Mouse (Mus musculus) intestine, embryonic 16.5 days (tissue): ENCODE results near the gene Ift46. TPM values are rescaled to one million over a fixed set of nuclear protein-coding genes. Genes with fewer than 3 reads are reported as not detected.
A peak's percentile ranks its signal among the peaks of the same experiment; 100 is the strongest.

Experiments used
- ATAC-seq: fragments of 200-750 bp; cut with Nextera tagmentation; 2 replicates; pipeline ENCODE4 v1.8.0; 2017; ENCODE audit warnings: moderate TSS enrichment, moderate library complexity
- H3K27ac ChIP-seq: fragments of 300-500 bp; sonication (generic); 2 replicates; pipeline ENCODE4 v1.5.1; 2014; ENCODE audit warnings: mild to moderate bottlenecking, low read length
- H3K27me3 ChIP-seq: fragments of 300-500 bp; sonication (generic); replicated peaks from 2 replicates; pipeline ENCODE4 v1.6.1; 2014; ENCODE audit warnings: low read length, control low read depth, mixed read lengths; ENCODE audit not compliant: control insufficient read depth, insufficient read depth
- H3K36me3 ChIP-seq: fragments of 300-500 bp; sonication (generic); 2 replicates; pipeline ENCODE4 v1.6.1; 2014; ENCODE audit warnings: low read length, control low read depth; ENCODE audit not compliant: control insufficient read depth, insufficient read depth
- H3K4me1 ChIP-seq: fragments of 300-500 bp; sonication (generic); 2 replicates; pipeline ENCODE4 v1.6.1; 2014; ENCODE audit warnings: low read length, control low read depth, mixed read lengths; ENCODE audit not compliant: control insufficient read depth, insufficient read depth
- H3K4me2 ChIP-seq: fragments of 300-500 bp; sonication (generic); 2 replicates; pipeline ENCODE4 v1.6.1; 2014; ENCODE audit warnings: low read depth, low read length, control low read depth
- H3K4me3 ChIP-seq: fragments of 300-500 bp; sonication (generic); 2 replicates; pipeline ENCODE4 v1.5.1; 2014; ENCODE audit warnings: mild to moderate bottlenecking, low read length
- H3K9ac ChIP-seq: fragments of 300-500 bp; sonication (generic); 2 replicates; pipeline ENCODE4 v1.6.1; 2014; ENCODE audit warnings: low read depth, low read length
- H3K9me3 ChIP-seq: fragments of 300-500 bp; sonication (generic); 2 replicates; pipeline ENCODE4 v1.6.1; 2016; ENCODE audit warnings: low read length, control low read depth; ENCODE audit not compliant: control insufficient read depth
- WGBS: fragments of 180-500 bp; shearing (Covaris S2); extraction: QIAGEN DNeasy Blood & Tissue Kit; methylation state at CpG from one replicate; pipeline ENCODE4 v1.1.7; 2014; 5-methylcytosine and 5-hydroxymethylcytosine counted together
- polyA plus RNA-seq: library from polyadenylated mRNA; unstranded; fragments of >200 nt; fragmentation: Nextera tagmentation; extraction: Ambion mirVana; gene quantifications from 2 replicates; pipeline ENCODE4 v1.2.1, GENCODE M21; 2015

Gene Ift46
- polyA plus RNA-seq, 1 experiment from 2014 or later, result 71.4 TPM

DNA sequence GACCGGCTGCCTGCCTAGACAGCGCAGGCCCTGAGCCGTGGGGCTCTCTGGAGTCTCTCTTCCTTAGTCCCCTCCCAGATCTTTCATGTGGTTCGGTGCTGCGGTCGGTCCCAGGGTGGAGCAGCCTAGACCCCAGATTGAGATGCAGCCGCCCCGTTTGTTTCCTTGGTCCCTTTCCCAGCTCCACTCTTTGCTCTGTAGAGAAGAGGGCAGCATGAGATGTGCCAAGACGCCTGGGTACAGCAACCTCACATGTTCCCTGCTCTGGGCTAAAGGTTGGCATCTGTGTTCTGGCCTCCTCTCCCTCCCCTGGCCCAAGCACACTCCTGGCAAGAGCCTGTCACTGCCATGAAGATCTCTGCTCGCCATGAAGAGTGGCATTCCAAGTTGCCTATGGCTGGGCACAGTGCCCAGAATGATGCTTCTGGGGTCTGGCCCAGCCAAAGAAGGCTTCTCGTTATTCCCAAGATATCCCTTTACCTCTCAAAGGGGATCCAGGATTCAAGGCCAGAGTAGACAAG, 44.1 kb upstream of the Ift46 start:
- WGBS, result 58% methylated on average over 11 of the region's 11 CpGs
- peak overlapping the region; percentile 33; the same call in 1 of the 2 replicates for H3K9ac ChIP-seq

DNA sequence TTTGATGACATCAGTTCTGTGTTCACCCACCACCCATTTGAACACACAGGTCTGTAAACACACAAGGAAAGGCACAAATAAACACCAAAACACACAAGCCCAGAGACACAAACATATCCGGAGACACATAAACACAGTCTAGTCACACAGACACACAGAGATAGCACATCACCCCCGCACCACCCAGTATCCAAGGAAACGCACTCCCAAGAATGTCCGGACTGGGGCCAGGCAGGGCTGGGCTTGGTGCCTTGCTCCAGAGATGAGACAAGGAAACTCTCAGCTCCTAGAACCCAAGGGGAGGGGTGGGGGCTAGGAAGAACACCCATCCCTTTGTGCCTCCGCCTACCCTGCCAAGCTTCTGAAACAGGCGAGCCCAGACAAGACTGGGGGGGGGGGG, 43.5 kb upstream of the Ift46 start:
- Histone ChIP-seq H3K4me2 (no peak overlapping the region), H3K9me3 (no peaks in the 10 kb centered on the region), H3K27me3 (0 out of 2 replicates have a peak, but pooled peaks cover 3% of the 10 kb centered on the region), H3K4me1 (peaks cover 33% of the 10 kb centered on the region), H3K27ac (peak overlapping the region; percentile 61), H3K9ac (no peak overlapping the region), H3K4me3 (no peak overlapping the region), H3K36me3 (no peaks in the 10 kb centered on the region)
- WGBS, result 47% methylated on average over 6 of the region's 6 CpGs
- ATAC-seq, result no peak; the same call in 1 of the 2 replicates

More for the DNA sequence above, 44.1 kb upstream of the Ift46 start:
- no peaks in the 10 kb centered on the region for H3K27me3 ChIP-seq
- H3K27ac ChIP-seq, result peak overlapping the region; percentile 61
- H3K36me3 ChIP-seq, result no peaks in the 10 kb centered on the region
- no peak for ATAC-seq
- no peak overlapping the region for H3K4me2 ChIP-seq
- peaks cover 33% of the 10 kb centered on the region for H3K4me1 ChIP-seq
- no peak overlapping the region for H3K4me3 ChIP-seq
- H3K9me3 ChIP-seq, result no peaks in the 10 kb centered on the region

DNA sequence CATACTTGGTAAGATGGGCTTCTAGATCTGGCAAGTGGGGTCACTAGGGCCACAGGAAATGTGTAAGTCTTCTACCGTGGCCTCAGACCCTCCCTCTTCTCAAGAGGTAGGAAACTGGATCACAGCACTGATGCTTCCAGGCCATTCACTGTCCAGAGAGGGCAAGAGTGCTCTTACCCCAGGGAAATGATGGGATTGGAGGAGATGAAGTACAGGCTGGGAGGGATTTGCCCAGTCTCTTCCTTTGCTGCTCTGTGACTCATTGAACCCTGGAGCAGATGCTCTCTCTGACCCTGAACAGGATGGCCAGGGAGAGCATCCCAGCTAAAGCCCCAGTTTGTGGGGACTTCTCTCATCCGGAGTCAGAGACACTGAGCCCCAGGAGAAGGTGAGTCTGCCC, 43.0 kb upstream of the Ift46 start:
- no peak for ATAC-seq
- no peak overlapping the region for H3K4me3 ChIP-seq
- H3K9me3 ChIP-seq, result no peaks in the 10 kb centered on the region
- peak overlapping the region; percentile 61 for H3K27ac ChIP-seq
- peaks cover 33% of the 10 kb centered on the region for H3K4me1 ChIP-seq
- H3K36me3 ChIP-seq, result no peaks in the 10 kb centered on the region
- no peak overlapping the region for H3K9ac ChIP-seq
- H3K4me2 ChIP-seq, result no peak overlapping the region
- WGBS, result 39% methylated on average over 2 of the region's 2 CpGs
- H3K27me3 ChIP-seq, result 0 out of 2 replicates have a peak, but pooled peaks cover 3% of the 10 kb centered on the region

DNA sequence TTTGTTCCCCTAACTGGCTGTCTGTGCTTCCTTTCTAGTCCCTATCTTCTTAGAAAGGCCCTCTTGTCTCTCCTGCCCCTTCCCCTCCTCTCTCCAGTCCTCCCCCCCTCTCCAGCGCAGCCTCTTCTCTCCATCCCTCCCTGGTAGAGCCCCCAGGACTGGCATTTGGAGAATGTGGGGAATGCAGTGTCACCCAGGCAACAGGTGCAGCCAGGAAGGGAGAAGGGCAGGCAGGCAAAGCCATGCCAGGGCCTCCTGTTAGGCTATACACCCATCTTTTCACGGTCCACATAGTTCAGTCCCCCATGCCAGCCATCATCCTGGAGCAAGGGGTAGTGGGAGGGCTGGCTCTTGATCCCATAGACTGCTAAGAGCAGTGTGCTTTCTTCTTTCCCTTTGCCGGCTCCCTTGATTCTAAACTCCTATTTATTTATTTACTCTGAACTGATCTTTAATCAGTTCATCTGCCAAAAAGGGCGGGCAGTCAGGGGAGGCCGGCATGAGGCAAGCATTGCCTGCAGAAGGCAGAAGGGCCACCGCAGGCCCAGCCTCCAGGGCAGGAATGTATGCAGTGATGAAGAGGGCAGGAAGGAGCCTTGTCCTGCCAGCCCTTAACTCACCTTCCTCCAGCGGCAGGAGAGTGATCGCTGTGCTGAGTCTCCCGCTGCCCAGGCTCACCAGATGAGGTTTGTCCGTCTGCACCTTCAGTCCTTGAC, 41.1 kb upstream of the Ift46 start:
- Histone ChIP-seq H3K4me1 (peaks cover 22% of the 10 kb centered on the region), H3K9ac (no peak overlapping the region), H3K27ac (no peak overlapping the region; the same call in 1 of the 2 replicates), H3K36me3 (no peaks in the 10 kb centered on the region), H3K4me3 (no peak overlapping the region), H3K4me2 (no peak overlapping the region), H3K27me3 (0 out of 2 replicates have a peak, but pooled peaks cover 3% of the 10 kb centered on the region), H3K9me3 (no peaks in the 10 kb centered on the region)
- 38% methylated on average over 10 of the region's 10 CpGs for WGBS
- no peak; the same call in 1 of the 2 replicates for ATAC-seq

DNA sequence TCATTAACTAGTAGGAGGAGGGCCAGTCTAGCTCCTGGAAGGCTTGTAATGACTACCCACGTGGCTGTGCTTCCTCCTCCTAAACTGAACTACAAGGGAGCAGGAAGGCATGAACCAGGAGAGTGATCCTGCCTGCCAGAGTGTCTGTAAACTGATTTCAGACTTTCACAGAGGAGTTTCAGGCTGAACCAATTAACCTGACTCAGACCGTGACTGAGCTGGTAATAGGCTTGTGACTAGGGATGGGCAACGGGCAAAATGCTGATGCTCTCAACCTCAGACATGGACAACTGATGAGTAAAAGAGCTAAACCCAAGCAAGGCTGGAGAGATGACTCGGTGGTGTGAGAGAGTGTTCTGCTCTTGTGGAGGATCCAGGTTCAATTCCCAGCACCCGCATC, 40.3 kb upstream of the Ift46 start:
- H3K9me3 ChIP-seq, result no peaks in the 10 kb centered on the region
- WGBS, result 69% methylated on average over 5 of the region's 5 CpGs
- H3K36me3 ChIP-seq, result no peaks in the 10 kb centered on the region
- no peak for ATAC-seq
- H3K4me1 ChIP-seq, result peaks cover 24% of the 10 kb centered on the region
- H3K9ac ChIP-seq, result no peak overlapping the region; the same call in 1 of the 2 replicates
- H3K27me3 ChIP-seq, result 0 out of 2 replicates have a peak, but pooled peaks cover 3% of the 10 kb centered on the region
- no peak overlapping the region for H3K4me2 ChIP-seq
- H3K4me3 ChIP-seq, result no peak overlapping the region
- no peak overlapping the region for H3K27ac ChIP-seq

DNA sequence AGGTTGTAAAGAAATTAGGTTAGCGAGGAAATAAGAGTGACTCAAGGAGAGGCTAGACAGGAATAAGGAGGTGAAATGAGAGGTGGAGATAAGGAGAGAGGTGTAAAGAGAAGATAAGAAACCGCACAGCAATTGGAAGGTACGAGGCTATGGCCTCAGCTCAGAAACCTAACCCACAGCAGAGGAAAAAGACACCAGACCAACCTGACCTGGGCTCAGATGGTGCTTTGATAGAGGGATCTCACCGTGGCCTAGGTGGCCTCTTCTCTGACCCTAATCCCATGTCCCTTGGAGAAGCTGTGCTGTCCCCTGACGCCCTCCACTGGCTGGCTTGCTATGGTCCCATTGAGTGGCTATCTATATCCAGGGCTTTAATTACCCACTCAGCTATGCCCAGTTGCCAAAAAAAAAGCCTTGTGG, 35.6 kb upstream of the Ift46 start:
- ATAC-seq, result no peak
- Histone ChIP-seq H3K4me3 (no peak overlapping the region), H3K9ac (no peak overlapping the region), H3K4me1 (peaks cover 22% of the 10 kb centered on the region), H3K27ac (no peak overlapping the region), H3K36me3 (no peaks in the 10 kb centered on the region), H3K4me2 (no peak overlapping the region), H3K27me3 (peaks cover 10% of the 10 kb centered on the region; the same call in 1 of the 2 replicates), H3K9me3 (no peaks in the 10 kb centered on the region)
- 56% methylated on average over 5 of the region's 5 CpGs for WGBS

DNA sequence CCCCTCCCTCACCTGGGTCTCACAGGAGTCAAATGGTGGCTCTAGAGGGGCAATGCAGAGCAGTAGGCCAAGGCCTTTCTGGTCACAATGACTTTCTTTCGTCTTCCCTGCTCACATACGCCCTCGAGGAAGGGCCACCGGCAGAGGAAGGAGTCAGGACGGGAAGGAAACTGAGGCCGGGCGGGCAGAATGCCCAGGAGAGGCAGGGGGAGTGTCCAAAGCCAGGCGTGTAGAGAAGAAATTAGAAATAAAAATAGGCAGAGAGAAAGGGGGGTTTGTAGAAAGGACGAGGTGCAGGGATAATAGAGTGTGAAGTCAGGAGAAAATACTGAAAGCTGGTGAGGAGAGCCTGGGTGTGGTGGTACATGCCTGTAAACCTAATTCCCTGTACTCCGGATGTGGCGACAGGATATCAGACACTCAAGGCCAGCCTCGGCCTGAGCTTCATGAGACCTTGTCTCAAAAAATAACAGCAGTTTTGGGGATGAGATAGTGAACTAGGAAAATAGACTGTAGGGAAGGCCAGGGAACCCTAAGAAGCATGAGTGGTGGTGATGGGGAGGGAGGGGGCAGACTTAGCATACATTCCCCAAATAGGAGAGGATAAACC, 34.7 kb upstream of the Ift46 start:
- H3K4me2 ChIP-seq, result peak overlapping the region; percentile 95
- no peaks in the 10 kb centered on the region for H3K36me3 ChIP-seq
- peak overlapping the region; percentile 73 for H3K9ac ChIP-seq
- 70% methylated on average over 12 of the region's 12 CpGs for WGBS
- H3K27me3 ChIP-seq, result peaks cover 10% of the 10 kb centered on the region; the same call in 1 of the 2 replicates
- 0 out of 2 replicates have a peak, but pooled peaks cover 3% of the 10 kb centered on the region for H3K9me3 ChIP-seq
- H3K27ac ChIP-seq, result peak overlapping the region; percentile 59
- ATAC-seq, result no peak
- peak overlapping the region; percentile 64 for H3K4me3 ChIP-seq
- peaks cover 22% of the 10 kb centered on the region for H3K4me1 ChIP-seq

DNA sequence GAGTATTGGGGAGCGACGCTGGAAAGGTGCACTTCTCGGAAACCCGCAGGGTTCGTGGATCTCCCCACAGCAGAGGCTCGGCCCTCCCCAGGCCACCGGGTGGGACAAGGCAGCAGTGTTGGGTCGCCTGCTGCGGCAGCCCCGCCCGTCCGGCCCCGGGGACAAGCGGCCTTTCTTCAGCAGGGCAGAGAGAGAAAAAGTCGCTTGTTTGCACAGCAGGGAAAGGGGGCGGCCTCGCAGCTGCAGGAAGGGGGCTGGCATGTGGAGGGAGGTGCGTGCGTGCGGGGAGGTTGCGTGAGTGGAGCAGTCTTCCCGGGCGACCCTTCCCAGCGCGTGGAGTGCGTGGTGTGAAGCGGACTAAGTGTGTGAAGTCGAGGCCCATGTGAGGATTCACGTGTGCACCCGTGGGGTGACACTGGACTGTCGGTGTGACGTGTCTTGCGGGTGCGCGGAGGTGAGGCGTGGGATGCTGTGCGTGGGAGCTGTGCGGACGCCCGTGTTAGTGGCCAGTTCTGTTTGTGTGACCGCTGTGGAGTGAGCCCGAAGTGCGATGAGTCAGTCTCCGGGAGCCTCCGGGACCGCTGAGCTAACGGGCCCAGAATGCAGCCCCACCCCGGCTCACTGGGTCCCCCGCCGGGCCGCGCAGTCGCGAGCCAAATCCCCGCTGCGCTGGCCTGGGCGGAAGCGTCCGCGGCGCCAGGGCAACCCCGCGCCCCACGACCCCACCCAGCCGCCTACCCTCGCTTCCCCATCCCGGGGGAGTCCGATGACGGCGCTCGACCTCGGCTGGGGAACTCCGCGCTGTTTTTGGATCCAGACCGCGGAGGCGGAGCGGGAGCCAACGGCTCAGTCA, 33.8 kb upstream of the Ift46 start:
- WGBS, result 1% methylated on average over 79 of the region's 79 CpGs
- Histone ChIP-seq H3K9ac (peak overlapping the region; percentile 73), H3K9me3 (peaks cover 3% of the 10 kb centered on the region; the same call in 1 of the 2 replicates), H3K27ac (peak overlapping the region; percentile 59), H3K4me2 (peak overlapping the region; percentile 95), H3K4me1 (peaks cover 22% of the 10 kb centered on the region), H3K36me3 (no peaks in the 10 kb centered on the region), H3K4me3 (peak overlapping the region; percentile 64), H3K27me3 (peaks cover 9% of the 10 kb centered on the region; the same call in 1 of the 2 replicates)
- ATAC-seq, result peak; percentile 41; the same call in 1 of the 2 replicates
